Mouse (Mus musculus) B cell, adult 2 months (primary cell): Measurements from ENCODE around the gene 9130023H24Rik.

ENCODE experiments used
- DNase-seq, 2 experiments: peaks; one replicate each; pipeline ENCODE4 v3.0.0; 2022

9130023H24Rik gene

GRCm38 (mm10) chr7:128237927-128238778, at the start of gene 9130023H24Rik:
Gene 9130023H24Rik (minus strand): TSS chr7:128238031.
- DNase-seq: peak; percentile 100

- no peak for DNase-seq
Measured at GRCm38 (mm10) chr7:128285060-128285459, 47.2 kb upstream of the 9130023H24Rik start.

- DNase-seq: no peak
Measured at GRCm38 (mm10) chr7:128284047-128284446, 46.2 kb upstream of the 9130023H24Rik start.

- DNase-seq: no peak
Measured at GRCm38 (mm10) chr7:128282532-128283244, 44.9 kb upstream of the 9130023H24Rik start.

- no peak for DNase-seq
Measured at GRCm38 (mm10) chr7:128281765-128282164, 43.9 kb upstream of the 9130023H24Rik start.

- DNase-seq: no peak
Measured at GRCm38 (mm10) chr7:128279750-128280149, 41.9 kb upstream of the 9130023H24Rik start.

- no peak for DNase-seq
Measured at GRCm38 (mm10) chr7:128276051-128276450, 38.2 kb upstream of the 9130023H24Rik start.

- no peak for DNase-seq
Measured at GRCm38 (mm10) chr7:128271496-128271895, 33.7 kb upstream of the 9130023H24Rik start.

GRCm38 (mm10) chr7:128270431-128270850, 32.6 kb upstream of the 9130023H24Rik start:
- DNase-seq: no peak

- no peak for DNase-seq
Measured at GRCm38 (mm10) chr7:128267813-128268212, 30.0 kb upstream of the 9130023H24Rik start.

GRCm38 (mm10) chr7:128267391-128267790, 29.6 kb upstream of the 9130023H24Rik start:
- DNase-seq: no peak

- no peak for DNase-seq
Measured at GRCm38 (mm10) chr7:128266056-128266455, 28.2 kb upstream of the 9130023H24Rik start.

GRCm38 (mm10) chr7:128265411-128265810, 27.6 kb upstream of the 9130023H24Rik start, which contains the start of gene Slc5a2:
Gene Slc5a2 (plus strand): TSS chr7:128265657.
- no peak for DNase-seq

GRCm38 (mm10) chr7:128256783-128257334, 19.0 kb upstream of the 9130023H24Rik start:
- DNase-seq: no peak

GRCm38 (mm10) chr7:128255757-128256156, 17.9 kb upstream of the 9130023H24Rik start:
- no peak for DNase-seq

GRCm38 (mm10) chr7:128254978-128255377, 17.1 kb upstream of the 9130023H24Rik start:
- DNase-seq: no peak

- DNase-seq: no peak
Measured at GRCm38 (mm10) chr7:128252609-128253008, 14.8 kb upstream of the 9130023H24Rik start.

GRCm38 (mm10) chr7:128251946-128252345, 14.1 kb upstream of the 9130023H24Rik start:
- no peak for DNase-seq

GRCm38 (mm10) chr7:128249998-128250397, 12.2 kb upstream of the 9130023H24Rik start:
- DNase-seq: no peak

GRCm38 (mm10) chr7:128248081-128249042, 10.5 kb upstream of the 9130023H24Rik start:
- no peak for DNase-seq

GRCm38 (mm10) chr7:128247443-128247842, 9.6 kb upstream of the 9130023H24Rik start:
- DNase-seq: peak; percentile 78
